Mouse (Mus musculus) central nervous system, embryonic 14 days (tissue): ENCODE results near the gene Txndc5. TPM values are rescaled to one million over a fixed set of nuclear protein-coding genes. Genes with fewer than 3 reads are reported as not detected.

Experiments used
- polyA plus RNA-seq: library from polyadenylated mRNA; depleted of rRNA; stranded (reverse); fragments of >200 nt; gene quantifications from 2 replicates; pipeline ENCODE4 v1.2.3, GENCODE M21; 2012; rRNA removed

Gene Txndc5
- polyA plus RNA-seq = 51.6 and 86.9 TPM in 2 replicates

GRCm38 (mm10) chr13:38528687-38529294, at the start of gene Txndc5:
Gene Txndc5 (minus strand): TSS chr13:38528824.

Other genes with a start within 250 kb of the Txndc5 start
- 9.6 and 11.1 TPM in 2 replicates for gene Bmp6, start 183.7 kb downstream of the Txndc5 start, polyA plus RNA-seq
- gene Bloc1s5, start 106.3 kb upstream of the Txndc5 start, polyA plus RNA-seq = 8.3 and 9.2 TPM in 2 replicates
- gene Eef1e1, start 130.2 kb upstream of the Txndc5 start, polyA plus RNA-seq = 44.0 and 47.1 TPM in 2 replicates